Comparison of ENCODE assay signal across 28 mouse cellular contexts in genomic region chr1:46544812-46545421, GRCm38 (mm10).
A peak's percentile ranks its signal among the peaks of the same experiment; 100 is the strongest.
DNase-seq lines count a peak whose midpoint lies in the region; ATAC-seq lines count a peak whose summit lies in the region.
"Had no signal": no experiment of that assay in that cellular context is flagged by ENCODE, and none has a peak within 500 bp of the region (broad histone marks: within the 10 kb centered on the region; RNA-seq: fewer than 3 reads in every experiment).

No protein-coding gene starts in this region.

- H3K4me3 ChIP-seq in kidney, embryonic 14.5 days (ENCODE audit: low read length), result no peak overlapping the region
- H3K4me3 ChIP-seq in neural tube, embryonic 11.5 days (ENCODE audit: low read depth, low read length), result no peak overlapping the region
- H3K4me3 ChIP-seq: embryonic facial prominence, embryonic 13.5 days; gastrocnemius, adult 2 months; heart, adult 2 months; heart, embryonic 13.5 days; hindbrain, embryonic 10.5 days; layer of hippocampus, adult 2 months; left cerebral cortex, adult 2 months; limb, embryonic 13.5 days; lung, embryonic 15.5 days; midbrain, embryonic 12.5 days had no signal

- WGBS in kidney, embryonic 14.5 days, result 39% methylated on average over 2 of the region's 2 CpGs
- 33% methylated on average over 2 of the region's 2 CpGs for WGBS in neural tube, embryonic 11.5 days

- H3K27me3 ChIP-seq in kidney, embryonic 14.5 days (ENCODE audit: control insufficient read depth, insufficient read depth, low read length), result no peaks in the 10 kb centered on the region
- H3K27me3 ChIP-seq in neural tube, embryonic 11.5 days (ENCODE audit: control insufficient read depth, insufficient read depth, low read length), result no peaks in the 10 kb centered on the region
- H3K27me3 ChIP-seq: embryonic facial prominence, embryonic 13.5 days; heart, embryonic 13.5 days; limb, embryonic 13.5 days; lung, embryonic 15.5 days; midbrain, embryonic 12.5 days had no signal

- no peaks in the 10 kb centered on the region for H3K4me1 ChIP-seq in kidney, embryonic 14.5 days (ENCODE audit: control insufficient read depth, insufficient read depth, low read length)
- H3K4me1 ChIP-seq in neural tube, embryonic 11.5 days (ENCODE audit: control insufficient read depth, insufficient read depth, low read length), result no peaks in the 10 kb centered on the region
- H3K4me1 ChIP-seq: embryonic facial prominence, embryonic 13.5 days; heart, embryonic 13.5 days; hindbrain, embryonic 10.5 days; limb, embryonic 13.5 days; lung, embryonic 15.5 days; midbrain, embryonic 12.5 days had no signal

- no peaks in the 10 kb centered on the region for H3K36me3 ChIP-seq in kidney, embryonic 14.5 days (ENCODE audit: control insufficient read depth, insufficient read depth, low read length)
- H3K36me3 ChIP-seq in neural tube, embryonic 11.5 days (ENCODE audit: control insufficient read depth, insufficient read depth, low read length), result no peaks in the 10 kb centered on the region
- H3K36me3 ChIP-seq: embryonic facial prominence, embryonic 13.5 days; heart, embryonic 13.5 days; hindbrain, embryonic 10.5 days; limb, embryonic 13.5 days; lung, embryonic 15.5 days; midbrain, embryonic 12.5 days had no signal

- no peaks in the 10 kb centered on the region for H3K9me3 ChIP-seq in kidney, embryonic 14.5 days (ENCODE audit: control insufficient read depth, low read length)
- H3K9me3 ChIP-seq in neural tube, embryonic 11.5 days (ENCODE audit: control insufficient read depth, low read length), result no peaks in the 10 kb centered on the region
- H3K9me3 ChIP-seq: embryonic facial prominence, embryonic 13.5 days; heart, embryonic 13.5 days; hindbrain, embryonic 10.5 days; limb, embryonic 13.5 days; lung, embryonic 15.5 days; midbrain, embryonic 12.5 days had no signal

- H3K9ac ChIP-seq in kidney, embryonic 14.5 days (ENCODE audit: low read depth, low read length), result no peak overlapping the region
- H3K9ac ChIP-seq in neural tube, embryonic 11.5 days (ENCODE audit: low read length), result no peak overlapping the region
- H3K9ac ChIP-seq: embryonic facial prominence, embryonic 13.5 days; heart, embryonic 13.5 days; limb, embryonic 13.5 days; lung, embryonic 15.5 days; midbrain, embryonic 12.5 days had no signal

- DNase-seq in kidney, postnatal 4 days, result no peak
- DNase-seq in embryo, embryonic 10 days (ENCODE audit: low spot score), result peak; percentile 8
- DNase-seq in embryo, embryonic 10.5 days (ENCODE audit: low spot score), result peak; percentile 39
- DNase-seq in neural tube, embryonic 11.5 days (ENCODE audit: low spot score), result peak; percentile 17
- no peak for DNase-seq in right cerebral cortex, postnatal 14 days
- no peak for DNase-seq in thymus, postnatal 0 days (ENCODE audit: low spot score)
- DNase-seq: B cell, adult 2 months; cerebellum, adult 2 months; cerebellum, postnatal 14 days; gastrocnemius, adult 2 months; heart, adult 2 months; heart, postnatal 10 days; kidney, postnatal 25 days; thymus, adult 18-20 months; thymus, postnatal 36 days had no signal

- H3K27ac ChIP-seq in kidney, embryonic 14.5 days (ENCODE audit: low read depth, low read length), result no peak overlapping the region
- H3K27ac ChIP-seq in neural tube, embryonic 11.5 days (ENCODE audit: low read depth, low read length), result no peak overlapping the region
- H3K27ac ChIP-seq: embryonic facial prominence, embryonic 13.5 days; gastrocnemius, adult 2 months; heart, adult 2 months; heart, embryonic 13.5 days; hindbrain, embryonic 10.5 days; layer of hippocampus, adult 2 months; left cerebral cortex, adult 2 months; limb, embryonic 13.5 days; lung, embryonic 15.5 days; midbrain, embryonic 12.5 days had no signal

- ATAC-seq in kidney, embryonic 14.5 days (ENCODE audit: low FRiP score, low TSS enrichment), result peak; percentile 81; the same call in 1 of the 2 replicates
- ATAC-seq in neural tube, embryonic 11.5 days (ENCODE audit: insufficient read depth, low FRiP score, low TSS enrichment), result peak; percentile 87
- ATAC-seq in megakaryocyte progenitor cell, adult 5-6 weeks (replicated peaks; ENCODE audit: poor library complexity), result no peak
- ATAC-seq: forebrain, embryonic 16.5 days; intestine, postnatal 0 days had no signal

- H3K4me2 ChIP-seq in kidney, embryonic 14.5 days (replicated peaks; ENCODE audit: low read depth, low read length), result no peak overlapping the region
- no peak overlapping the region for H3K4me2 ChIP-seq in neural tube, embryonic 11.5 days (ENCODE audit: low read depth)
- H3K4me2 ChIP-seq: embryonic facial prominence, embryonic 13.5 days; heart, embryonic 13.5 days; limb, embryonic 13.5 days; liver, embryonic 11.5 days; lung, embryonic 15.5 days; midbrain, embryonic 12.5 days had no signal

Comparison
In these comparisons a context has a peak if more than half of its experiments do, and no peak if none do; other contexts are left out.
1. DNase-seq: peak in embryo, embryonic 10 days (single experiment), embryo, embryonic 10.5 days (single experiment) and neural tube, embryonic 11.5 days (single experiment); none in kidney, postnatal 4 days (0 of 2), right cerebral cortex, postnatal 14 days (single experiment) and thymus, postnatal 0 days (single experiment).